Mouse (Mus musculus) limb, embryonic 10.5 days (tissue): ENCODE data around the gene Runx3. TPM values are rescaled to one million over a fixed set of nuclear protein-coding genes. Genes with fewer than 3 reads are reported as not detected.

Experiments
- DNase-seq: peaks from one replicate; pipeline ENCODE4 v3.0.0-alpha.2; 2017; ENCODE audit warnings: low spot score
- H3K27ac ChIP-seq: fragments of 300-500 bp; sonication (generic); 2 replicates; pipeline ENCODE4 v1.5.1; 2016; ENCODE audit warnings: mild to moderate bottlenecking
- H3K27me3 ChIP-seq: fragments of 300-500 bp; sonication (generic); 2 replicates; pipeline ENCODE4 v1.6.1; 2016; ENCODE audit warnings: low read depth, mild to moderate bottlenecking; ENCODE audit not compliant: poor library complexity, severe bottlenecking
- H3K36me3 ChIP-seq: fragments of 300-500 bp; sonication (generic); 2 replicates; pipeline ENCODE4 v1.6.1; 2016; ENCODE audit warnings: mild to moderate bottlenecking, moderate library complexity
- H3K4me1 ChIP-seq: fragments of 300-500 bp; sonication (generic); 2 replicates; pipeline ENCODE4 v1.6.1; 2016
- H3K4me3 ChIP-seq: fragments of 300-500 bp; sonication (generic); 2 replicates; pipeline ENCODE4 v1.5.1; 2016; ENCODE audit warnings: mild to moderate bottlenecking, moderate library complexity
- H3K9me3 ChIP-seq: fragments of 300-500 bp; sonication (generic); replicated peaks from 2 replicates; pipeline ENCODE4 v1.6.1; 2016; ENCODE audit warnings: mild to moderate bottlenecking
- WGBS: fragments of 180-500 bp; shearing (Covaris S2); methylation state at CpG from one replicate; pipeline ENCODE4 v1.1.7; 2016; 5-methylcytosine and 5-hydroxymethylcytosine counted together
- polyA plus RNA-seq: library from polyadenylated mRNA; unstranded; fragments of >200 nt; fragmentation: Nextera tagmentation; extraction: Ambion mirVana; gene quantifications from 2 replicates; pipeline ENCODE4 v1.2.1, GENCODE M21; 2016

Gene Runx3
- polyA plus RNA-seq, 1 experiment from 2014 or later = 0.05 TPM

DNA sequence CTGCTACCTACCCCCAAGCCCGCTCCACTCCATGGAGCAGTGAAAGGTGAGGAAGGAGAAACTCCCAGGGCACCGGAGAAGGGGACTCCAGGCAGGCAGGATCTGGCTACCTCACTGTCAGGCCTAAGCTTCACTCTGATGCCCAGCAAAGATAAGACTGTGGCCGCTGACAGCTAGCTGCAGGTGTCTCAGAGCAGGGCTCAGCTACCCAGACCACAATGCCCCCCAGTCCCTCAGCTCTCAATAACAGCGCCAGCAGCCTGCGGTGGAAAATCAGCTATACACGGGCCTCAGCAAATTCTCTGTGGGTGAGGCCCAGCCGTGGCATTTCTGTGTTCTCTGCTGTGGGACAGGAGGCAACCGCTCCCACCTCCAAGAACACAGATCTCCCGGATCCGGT is 16.2 kb downstream of the Runx3 start:
- H3K4me1 ChIP-seq = peaks cover 25% of the 10 kb centered on the region
- H3K27ac ChIP-seq = no peak overlapping the region
- no peak overlapping the region for H3K4me3 ChIP-seq
- H3K9me3 ChIP-seq = no peaks in the 10 kb centered on the region
- peaks cover 78% of the 10 kb centered on the region for H3K27me3 ChIP-seq
- DNase-seq = no peak
- 73% methylated on average over 10 of the region's 10 CpGs for WGBS
- H3K36me3 ChIP-seq = no peaks in the 10 kb centered on the region

DNA sequence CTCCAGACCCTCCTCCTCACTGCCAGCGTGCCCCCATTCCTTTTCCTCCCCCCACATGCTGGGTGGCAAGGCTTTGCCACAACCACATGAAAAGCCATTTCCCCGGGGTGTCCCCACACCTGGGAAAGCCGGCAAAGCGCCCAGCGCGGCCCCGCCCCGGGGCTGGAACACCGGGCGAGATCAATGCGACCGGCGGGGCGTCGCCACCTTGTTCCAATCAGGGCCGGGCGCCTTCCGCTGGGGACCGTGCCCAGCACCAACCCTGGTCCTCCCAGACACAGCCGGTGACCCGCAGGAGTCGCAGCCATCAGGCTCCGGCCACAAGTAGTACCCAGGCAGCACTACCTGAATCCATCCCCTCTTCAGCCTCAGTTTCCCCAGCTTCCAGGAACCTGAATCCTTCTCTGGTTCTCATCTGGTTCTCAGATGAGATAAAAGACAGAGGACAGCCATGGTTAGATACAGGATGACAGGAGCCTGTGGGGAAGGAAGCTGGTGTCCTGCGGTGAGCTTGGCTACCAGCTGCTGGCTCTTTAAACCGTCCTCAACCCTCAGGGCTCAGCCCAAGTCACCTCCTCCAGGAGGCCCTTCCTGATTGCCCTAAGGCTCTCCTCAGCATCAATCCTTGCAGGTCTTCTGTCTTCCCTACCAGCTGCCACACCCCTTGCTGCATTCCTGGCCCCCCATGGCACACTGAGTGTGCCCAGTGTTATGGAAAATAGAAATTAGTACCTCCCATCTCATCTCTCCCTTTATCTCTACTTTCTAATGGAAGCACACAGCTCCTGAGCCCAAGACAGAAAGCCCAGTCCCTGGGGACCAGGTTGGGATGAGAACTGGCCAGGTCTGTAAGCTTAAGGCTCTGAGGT is 20.4 kb downstream of the Runx3 start:
- peak overlapping the region; percentile 32 for H3K27ac ChIP-seq
- peak overlapping the region; percentile 36 for H3K4me3 ChIP-seq
- 1% methylated on average over 25 of the region's 25 CpGs for WGBS
- H3K27me3 ChIP-seq = peaks cover 100% of the 10 kb centered on the region
- H3K9me3 ChIP-seq = no peaks in the 10 kb centered on the region
- DNase-seq = peak; percentile 76
- peaks cover 54% of the 10 kb centered on the region for H3K4me1 ChIP-seq
- H3K36me3 ChIP-seq = no peaks in the 10 kb centered on the region

DNA sequence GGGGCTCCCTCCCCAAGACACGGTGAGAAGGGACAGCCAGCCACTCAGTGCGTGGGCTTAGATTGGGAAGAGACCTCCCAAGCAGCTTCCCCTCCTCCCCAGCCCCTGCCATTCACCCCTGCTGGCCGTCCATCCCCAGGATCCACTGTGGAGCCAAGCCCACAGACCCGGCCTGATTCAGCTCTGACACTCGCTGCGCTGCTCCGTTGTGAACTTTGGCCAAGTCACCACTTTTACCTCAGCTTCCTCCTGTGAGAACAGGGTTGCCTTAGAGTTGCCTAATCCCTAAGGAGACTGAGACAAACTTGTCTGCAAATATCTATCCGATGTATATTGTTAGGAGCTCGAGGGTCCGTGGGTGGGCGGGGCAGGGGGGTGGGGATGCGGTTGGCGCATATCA is 21.3 kb downstream of the Runx3 start:
- peaks cover 56% of the 10 kb centered on the region for H3K4me1 ChIP-seq
- H3K9me3 ChIP-seq = no peaks in the 10 kb centered on the region
- no peaks in the 10 kb centered on the region for H3K36me3 ChIP-seq
- H3K27me3 ChIP-seq = peaks cover 100% of the 10 kb centered on the region
- no peak for DNase-seq
- no peak overlapping the region; the same call in 1 of the 2 replicates for H3K27ac ChIP-seq
- 8% methylated on average over 13 of the region's 13 CpGs for WGBS
- H3K4me3 ChIP-seq = no peak overlapping the region

DNA sequence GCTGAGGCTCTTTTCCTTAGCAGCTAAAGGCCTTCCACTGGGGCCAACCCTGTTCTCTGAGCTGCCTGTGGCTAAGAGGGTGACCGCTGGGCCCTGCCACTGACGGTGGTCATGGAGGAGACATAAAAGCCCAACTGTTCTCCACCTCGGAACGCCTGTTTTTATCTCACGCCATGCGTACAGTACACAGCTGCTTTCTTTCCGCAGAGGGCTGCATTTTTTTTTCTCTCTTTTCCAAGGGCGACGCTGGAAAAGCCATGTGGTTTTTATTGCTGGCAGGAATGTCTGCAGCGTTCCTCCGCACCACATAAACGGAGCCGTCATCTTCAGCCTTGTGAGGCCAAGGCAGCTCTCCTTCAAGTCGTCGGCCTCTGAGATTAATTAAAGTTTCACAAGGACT is 26.3 kb downstream of the Runx3 start:
- Histone ChIP-seq H3K27me3 (peaks cover 100% of the 10 kb centered on the region), H3K4me3 (0 out of 2 replicates have a peak overlapping the region, but pooled peaks have one; percentile 8)
- 1% methylated on average over 15 of the region's 15 CpGs for WGBS

DNA sequence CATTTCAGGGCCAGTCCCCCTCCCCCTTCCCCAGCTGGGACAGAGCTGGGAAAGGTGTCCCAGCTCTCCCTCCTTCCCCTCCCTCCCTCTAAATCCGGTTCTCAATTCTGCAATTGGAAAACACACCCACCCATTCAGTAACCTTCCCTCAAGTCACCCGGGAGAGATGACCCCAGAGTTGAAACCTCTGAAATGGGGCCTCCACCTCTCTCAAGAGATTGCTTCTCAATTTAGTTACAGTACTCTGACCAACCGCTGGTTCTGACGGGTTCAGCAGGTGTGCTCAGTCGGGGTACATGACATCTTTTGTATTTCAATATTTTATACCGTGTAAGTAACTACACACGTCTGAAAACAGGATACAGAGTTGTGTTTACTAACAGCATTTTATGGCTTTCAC is 28.2 kb downstream of the Runx3 start:
- H3K27ac ChIP-seq = no peak overlapping the region
- H3K36me3 ChIP-seq = no peaks in the 10 kb centered on the region
- H3K4me1 ChIP-seq = peaks cover 80% of the 10 kb centered on the region
- WGBS = 2% methylated on average over 7 of the region's 7 CpGs
- DNase-seq = no peak
- no peak overlapping the region for H3K4me3 ChIP-seq
- H3K9me3 ChIP-seq = no peaks in the 10 kb centered on the region
- H3K27me3 ChIP-seq = peaks cover 100% of the 10 kb centered on the region

More for the DNA sequence above, 26.3 kb downstream of the Runx3 start:
- Histone ChIP-seq H3K9me3 (no peaks in the 10 kb centered on the region), H3K4me1 (peaks cover 70% of the 10 kb centered on the region), H3K36me3 (no peaks in the 10 kb centered on the region), H3K27ac (peak overlapping the region; percentile 71)
- DNase-seq = peak; percentile 71

DNA sequence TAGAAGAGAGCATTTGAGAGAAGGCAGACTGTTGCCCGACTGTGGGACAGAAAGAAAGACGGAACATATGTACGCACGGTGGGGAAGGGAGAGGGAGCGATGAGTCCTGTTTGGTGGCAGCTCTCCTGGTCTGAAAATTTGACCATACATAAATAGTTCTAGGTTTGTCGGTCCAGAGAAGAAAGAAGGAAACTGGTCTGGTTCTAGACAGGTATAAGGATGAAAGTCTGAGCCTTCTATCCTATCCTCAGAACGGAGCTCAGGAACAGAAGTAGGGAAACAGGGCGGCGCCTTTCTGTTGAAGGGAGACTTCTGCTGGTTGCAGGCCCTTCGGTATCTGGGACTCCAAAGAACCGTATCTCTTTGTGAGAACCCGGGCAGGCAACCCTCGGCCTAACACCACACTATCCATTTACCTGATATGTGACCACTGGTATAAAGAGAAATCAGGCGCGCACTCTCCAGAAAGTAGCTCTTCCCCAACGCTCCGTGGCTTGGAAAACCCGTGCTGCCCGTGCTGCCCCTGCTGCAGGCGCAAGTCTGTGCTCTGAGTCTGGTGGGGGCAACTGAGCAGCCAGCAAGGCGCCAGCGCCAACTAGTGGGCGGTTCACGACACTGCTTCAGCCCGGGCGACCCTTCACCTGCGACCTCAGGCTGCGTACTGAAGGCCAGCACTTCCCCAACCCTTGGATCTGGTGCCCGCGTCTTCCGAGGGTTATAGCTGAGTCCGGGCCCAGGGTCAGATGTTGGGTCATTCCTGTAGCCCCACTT is 29.8 kb downstream of the Runx3 start:
- H3K4me3 ChIP-seq = peak overlapping the region; percentile 24; the same call in 1 of the 2 replicates
- H3K36me3 ChIP-seq = no peaks in the 10 kb centered on the region
- peaks cover 100% of the 10 kb centered on the region for H3K27me3 ChIP-seq
- peaks cover 82% of the 10 kb centered on the region for H3K4me1 ChIP-seq
- H3K9me3 ChIP-seq = no peaks in the 10 kb centered on the region
- peak; percentile 90 for DNase-seq
- no peak overlapping the region for H3K27ac ChIP-seq
- 1% methylated on average over 32 of the region's 32 CpGs for WGBS

DNA sequence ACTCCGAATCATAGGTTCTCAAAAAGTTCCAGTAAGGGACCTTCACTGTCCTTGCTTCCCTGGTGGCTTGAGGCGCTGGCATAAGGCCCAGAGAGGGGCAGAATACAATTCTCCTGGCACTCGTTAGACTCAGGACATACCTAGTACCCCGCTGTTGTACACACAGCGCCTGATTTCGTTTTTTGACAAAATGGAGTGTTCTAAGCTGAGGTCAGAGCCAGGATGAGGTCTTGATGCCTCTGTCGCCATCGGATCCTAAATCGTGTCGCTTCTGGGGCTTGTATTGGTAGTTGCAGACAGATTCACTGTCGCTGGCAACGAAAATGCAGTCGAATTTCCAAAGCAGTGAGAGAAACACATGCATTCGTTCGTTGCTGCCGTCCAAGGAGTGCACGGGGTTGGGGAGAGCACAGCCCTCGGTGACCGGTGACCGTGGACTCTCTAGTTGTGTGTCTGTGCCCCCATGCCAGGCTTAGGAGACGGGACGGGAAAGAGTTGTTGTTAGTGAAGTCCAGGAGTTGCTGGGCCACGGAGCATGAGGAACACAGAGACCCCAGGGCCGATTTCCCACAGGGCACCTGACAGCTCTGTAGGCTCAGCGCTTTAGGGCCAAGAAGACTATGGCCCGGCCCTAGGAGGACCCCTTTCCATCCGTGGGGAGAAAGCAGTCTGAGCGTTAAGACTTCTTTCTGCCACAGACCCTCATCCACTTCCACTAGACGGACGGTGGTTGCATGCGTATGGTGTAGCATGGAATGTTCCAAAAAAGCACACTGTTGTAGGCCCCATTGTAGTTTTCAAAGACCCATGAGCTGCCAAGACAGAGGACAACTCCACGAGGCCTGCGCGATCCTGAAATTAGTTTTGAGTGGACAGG is 30.9 kb downstream of the Runx3 start:
- Histone ChIP-seq H3K4me1 (peaks cover 82% of the 10 kb centered on the region), H3K36me3 (no peaks in the 10 kb centered on the region), H3K27ac (0 out of 2 replicates have a peak overlapping the region, but pooled peaks have one; percentile 69), H3K9me3 (no peaks in the 10 kb centered on the region), H3K27me3 (peaks cover 100% of the 10 kb centered on the region), H3K4me3 (peak overlapping the region; percentile 47; the same call in 1 of the 2 replicates)
- peak; percentile 67 for DNase-seq
- 4% methylated on average over 34 of the region's 34 CpGs for WGBS

DNA sequence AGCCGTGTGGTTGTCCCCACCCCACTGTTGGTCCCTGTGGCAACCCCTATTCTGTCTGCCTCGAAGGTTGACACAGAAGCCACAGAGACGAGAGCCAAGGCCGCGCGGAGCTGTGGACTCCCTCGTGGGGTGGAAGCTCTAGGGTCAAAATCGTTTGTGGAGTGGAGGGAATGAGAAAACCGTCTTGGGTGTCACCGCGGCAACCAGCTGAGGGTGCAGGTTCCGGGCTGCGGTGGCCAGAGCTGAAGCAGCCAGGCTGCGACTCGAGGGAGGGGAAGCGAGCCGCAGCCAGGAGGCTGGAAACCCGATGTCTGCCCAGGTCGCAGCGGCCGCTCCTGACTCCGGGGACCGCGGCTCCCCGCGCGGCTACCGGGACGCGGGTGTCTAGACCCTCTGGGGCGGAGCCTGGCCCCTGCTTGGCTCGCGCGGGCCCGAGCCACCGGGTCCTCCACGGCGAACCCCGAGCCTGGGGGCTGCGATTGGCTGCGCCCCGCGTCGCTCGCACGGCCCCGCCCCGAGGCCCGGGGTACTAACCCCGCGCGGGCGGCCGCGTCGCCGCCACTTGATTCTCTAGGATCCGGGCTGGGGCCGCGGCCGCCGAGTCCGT is 31.6 kb downstream of the Runx3 start:
- peak overlapping the region; percentile 47 for H3K4me3 ChIP-seq

DNA sequence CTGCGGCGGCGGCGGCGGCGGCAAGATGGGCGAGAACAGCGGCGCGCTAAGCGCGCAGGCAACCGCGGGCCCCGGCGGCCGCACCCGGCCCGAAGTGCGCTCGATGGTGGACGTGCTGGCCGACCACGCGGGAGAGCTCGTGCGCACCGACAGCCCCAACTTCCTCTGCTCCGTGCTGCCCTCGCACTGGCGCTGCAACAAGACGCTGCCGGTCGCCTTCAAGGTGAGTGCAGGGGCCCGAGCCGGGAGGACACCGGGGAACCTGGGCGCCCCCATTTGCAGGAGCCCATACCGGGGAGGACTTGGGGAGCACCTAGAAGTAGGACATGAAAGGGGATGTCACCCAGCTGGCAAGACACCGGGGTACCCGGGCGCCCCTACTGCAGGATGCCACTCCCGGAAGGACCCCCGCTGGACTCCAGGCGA is 32.4 kb downstream of the Runx3 start:
- no peaks in the 10 kb centered on the region for H3K36me3 ChIP-seq
- DNase-seq = no peak
- H3K27ac ChIP-seq = peak overlapping the region; percentile 69
- no peaks in the 10 kb centered on the region for H3K9me3 ChIP-seq
- H3K4me3 ChIP-seq = peak overlapping the region; percentile 47
- H3K4me1 ChIP-seq = peaks cover 82% of the 10 kb centered on the region
- WGBS = under 1% methylated on average over 44 of the region's 45 CpGs
- H3K27me3 ChIP-seq = peaks cover 100% of the 10 kb centered on the region

More for the DNA sequence above, 31.6 kb downstream of the Runx3 start:
- Histone ChIP-seq H3K9me3 (no peaks in the 10 kb centered on the region), H3K4me1 (peaks cover 82% of the 10 kb centered on the region), H3K27ac (peak overlapping the region; percentile 69), H3K36me3 (no peaks in the 10 kb centered on the region), H3K27me3 (peaks cover 100% of the 10 kb centered on the region)
- peak; percentile 71 for DNase-seq
- 1% methylated on average over 63 of the region's 63 CpGs for WGBS

DNA sequence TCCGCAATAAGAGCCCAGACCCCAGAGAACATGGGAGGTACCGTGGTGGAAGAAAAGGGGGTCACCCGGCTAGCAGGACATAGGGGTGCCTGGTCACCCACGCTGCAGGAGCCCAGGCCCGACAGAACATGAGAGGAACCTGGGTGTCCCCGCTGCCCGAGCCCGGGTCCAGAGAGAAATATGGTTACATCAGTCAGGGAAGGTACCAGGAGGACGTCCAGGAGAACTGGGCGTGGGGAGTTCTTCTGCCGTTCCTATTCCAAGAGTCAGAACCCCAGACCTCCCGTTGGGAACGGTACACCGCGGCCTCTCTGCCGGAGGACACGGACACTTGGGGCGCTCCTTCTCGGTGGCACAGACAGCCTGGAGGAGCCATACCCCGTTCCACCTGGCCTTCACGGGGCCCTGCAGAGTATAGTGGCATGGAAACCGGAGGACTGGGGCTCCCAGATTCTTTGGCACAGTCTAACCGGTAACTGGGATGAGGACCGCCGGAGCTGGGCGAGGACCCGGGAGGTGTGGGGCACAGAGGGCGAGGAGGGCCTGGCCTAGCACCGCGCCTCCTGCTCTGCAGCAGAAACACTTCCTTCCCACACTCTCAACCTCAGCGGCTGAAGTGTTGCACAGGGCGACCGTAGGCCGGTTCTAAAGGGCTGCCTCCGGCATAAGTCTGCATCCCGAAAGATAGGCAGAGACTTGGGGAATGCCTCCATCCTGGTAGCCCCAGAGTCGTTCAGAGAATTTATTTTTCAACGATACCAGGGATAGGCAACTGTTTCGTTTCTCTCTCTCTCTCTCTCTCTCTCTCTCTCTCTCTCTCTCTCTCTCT is 33.0 kb downstream of the Runx3 start:
- Histone ChIP-seq H3K27me3 (peaks cover 100% of the 10 kb centered on the region), H3K27ac (peak overlapping the region; percentile 69), H3K4me3 (peak overlapping the region; percentile 47; the same call in 1 of the 2 replicates), H3K36me3 (no peaks in the 10 kb centered on the region), H3K9me3 (no peaks in the 10 kb centered on the region), H3K4me1 (peaks cover 82% of the 10 kb centered on the region)
- 2% methylated on average over 39 of the region's 39 CpGs for WGBS
- DNase-seq = peak; percentile 74
